Mouse (Mus musculus) lung, postnatal 0 days (tissue): ENCODE data around the gene Pik3r6. TPM values are rescaled to one million over a fixed set of nuclear protein-coding genes. Genes with fewer than 3 reads are reported as not detected.

Experiments used
- ATAC-seq: fragments of 200-750 bp; cut with Nextera tagmentation; 2 replicates; pipeline ENCODE4 v1.8.0; 2017; ENCODE audit warnings: moderate library complexity
- DNase-seq: peaks from one replicate; pipeline ENCODE4 v3.0.0-alpha.2; 2016; ENCODE audit warnings: low spot score
- H3K27ac ChIP-seq: fragments of 300-500 bp; sonication (generic); 2 replicates; pipeline ENCODE4 v1.5.1; 2014; ENCODE audit warnings: antibody characterized with exemption, mild to moderate bottlenecking, low read length, mixed read lengths
- H3K27me3 ChIP-seq: fragments of 300-500 bp; sonication (generic); replicated peaks from 2 replicates; pipeline ENCODE4 v1.6.1; 2014; ENCODE audit warnings: low read length, mixed read lengths; ENCODE audit not compliant: insufficient read depth
- H3K36me3 ChIP-seq: fragments of 300-500 bp; sonication (generic); 2 replicates; pipeline ENCODE4 v1.6.1; 2014; ENCODE audit warnings: low read length, mixed read lengths; ENCODE audit not compliant: insufficient read depth
- H3K4me1 ChIP-seq: fragments of 300-500 bp; sonication (generic); 2 replicates; pipeline ENCODE4 v1.6.1; 2014; ENCODE audit warnings: antibody characterized with exemption, low read depth, low read length, mixed read lengths; ENCODE audit not compliant: insufficient read depth
- H3K4me2 ChIP-seq: fragments of 300-500 bp; sonication (generic); replicated peaks from 2 replicates; pipeline ENCODE4 v1.6.1; 2014; ENCODE audit warnings: low read depth, mild to moderate bottlenecking, low read length, moderate library complexity, mixed read lengths
- H3K4me3 ChIP-seq: fragments of 300-500 bp; sonication (generic); 2 replicates; pipeline ENCODE4 v1.5.1; 2014; ENCODE audit warnings: low read depth, low read length
- H3K9ac ChIP-seq: fragments of 300-500 bp; sonication (generic); replicated peaks from 2 replicates; pipeline ENCODE4 v1.6.1; 2014; ENCODE audit warnings: low read depth, mild to moderate bottlenecking
- H3K9me3 ChIP-seq: fragments of 300-500 bp; sonication (generic); 2 replicates; pipeline ENCODE4 v1.6.1; 2016; ENCODE audit warnings: low read length, mixed read lengths
- CTCF ChIP-seq: IDR thresholded peaks from 2 replicates; pipeline ENCODE4 v1.5.1; 2016; ENCODE audit warnings: antibody characterized with exemption, mild to moderate bottlenecking
- EP300 ChIP-seq: IDR thresholded peaks from 2 replicates; pipeline ENCODE4 v1.6.1; 2016; ENCODE audit warnings: antibody characterized with exemption, mild to moderate bottlenecking, control low read depth
- WGBS: fragments of 180-500 bp; shearing (Covaris S2); extraction: QIAGEN DNeasy Blood & Tissue Kit; methylation state at CpG from one replicate; pipeline ENCODE4 v1.1.7; 2014; 5-methylcytosine and 5-hydroxymethylcytosine counted together
- polyA plus RNA-seq: library from polyadenylated mRNA; unstranded; fragments of >200 nt; fragmentation: Nextera tagmentation; extraction: Ambion mirVana; gene quantifications from 2 replicates; pipeline ENCODE4 v1.2.1, GENCODE M21; 2015

Pik3r6 gene
- polyA plus RNA-seq, 1 experiment from 2014 or later, result 6.8 TPM

DNA sequence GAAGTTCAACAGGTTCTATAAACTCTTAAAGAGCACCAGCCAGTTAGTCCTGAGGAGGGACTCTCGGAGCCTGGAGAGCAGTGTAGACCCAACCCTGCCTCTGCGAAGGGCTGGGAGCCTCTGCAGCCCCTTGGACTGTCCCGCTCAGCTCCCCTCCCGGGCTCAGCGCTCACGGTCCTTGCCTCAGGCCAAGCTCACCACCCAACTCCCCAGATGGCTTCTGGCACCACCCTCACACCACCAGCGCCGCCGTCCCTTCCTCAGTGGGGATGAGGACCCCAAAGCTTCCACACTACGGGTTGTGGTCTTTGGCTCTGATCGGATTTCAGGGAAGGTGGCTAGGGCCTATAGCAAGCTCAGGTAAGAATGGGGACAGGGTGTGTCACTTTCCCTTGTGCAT lies 10.2 kb upstream of the Pik3r6 start:
- Histone ChIP-seq H3K36me3 (no peaks in the 10 kb centered on the region), H3K4me3 (no peak overlapping the region), H3K27ac (no peak overlapping the region), H3K4me2 (no peak overlapping the region), H3K9me3 (no peaks in the 10 kb centered on the region), H3K27me3 (no peaks in the 10 kb centered on the region), H3K9ac (no peak overlapping the region), H3K4me1 (peaks cover 6% of the 10 kb centered on the region; the same call in 1 of the 2 replicates)
- WGBS, result 83% methylated on average over 10 of the region's 11 CpGs
- ATAC-seq (no peak), DNase-seq (no peak)
- TF ChIP-seq EP300 (no peak), CTCF (no peak)

DNA sequence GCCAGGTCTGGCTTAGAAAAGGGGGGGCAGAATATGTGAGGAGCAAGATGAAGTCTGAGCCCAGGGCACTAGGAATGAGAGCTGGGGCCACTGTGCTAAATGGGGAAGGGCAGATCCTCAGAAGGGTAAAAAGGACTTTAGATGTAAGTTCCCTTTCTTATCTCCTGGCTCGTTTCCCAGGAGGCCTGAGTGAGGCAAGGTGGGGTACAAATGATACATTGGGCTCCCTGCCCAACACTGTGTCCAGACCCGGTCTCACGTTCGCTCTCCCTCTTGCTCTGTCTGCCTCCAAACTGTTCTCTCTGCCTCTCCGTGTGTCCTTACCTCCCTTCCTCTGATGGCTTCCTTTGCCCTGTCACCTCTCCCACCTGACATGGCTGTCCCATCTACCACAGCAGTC lies 9.1 kb upstream of the Pik3r6 start:
- no peak overlapping the region for H3K4me2 ChIP-seq
- no peak overlapping the region for H3K4me3 ChIP-seq
- H3K4me1 ChIP-seq, result peaks cover 6% of the 10 kb centered on the region; the same call in 1 of the 2 replicates
- H3K27me3 ChIP-seq, result no peaks in the 10 kb centered on the region
- ATAC-seq (no peak), DNase-seq (no peak)
- 36% methylated on average over 5 of the region's 5 CpGs for WGBS
- TF ChIP-seq EP300 (no peak), CTCF (no peak)
- no peak overlapping the region for H3K9ac ChIP-seq
- H3K36me3 ChIP-seq, result no peaks in the 10 kb centered on the region
- no peaks in the 10 kb centered on the region for H3K9me3 ChIP-seq
- no peak overlapping the region for H3K27ac ChIP-seq

DNA sequence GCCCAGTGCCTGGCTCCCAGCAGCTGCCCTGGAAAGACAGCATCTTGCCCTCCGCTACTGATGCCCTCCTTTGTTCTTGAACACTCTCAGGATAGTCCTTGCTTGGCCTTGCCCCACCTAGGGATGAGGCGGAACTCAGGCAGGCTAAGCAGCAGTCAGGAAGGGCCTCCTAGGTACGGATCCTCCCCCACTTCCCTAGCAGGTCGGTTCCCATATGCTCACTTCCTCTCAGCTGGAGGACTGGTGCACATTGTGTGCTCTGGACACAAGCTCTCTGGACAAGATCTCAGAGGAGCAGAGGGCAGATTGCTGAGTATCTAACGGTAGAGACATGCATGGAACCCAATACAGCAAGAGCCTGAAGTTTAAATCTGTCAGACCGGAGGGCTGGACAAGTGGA lies 5.7 kb upstream of the Pik3r6 start:
- no peaks in the 10 kb centered on the region for H3K9me3 ChIP-seq
- ATAC-seq (no peak), DNase-seq (peak; percentile 33)
- H3K36me3 ChIP-seq, result no peaks in the 10 kb centered on the region
- H3K4me2 ChIP-seq, result no peak overlapping the region
- H3K4me3 ChIP-seq, result no peak overlapping the region
- no peaks in the 10 kb centered on the region for H3K27me3 ChIP-seq
- peaks cover 9% of the 10 kb centered on the region; the same call in 1 of the 2 replicates for H3K4me1 ChIP-seq
- 47% methylated on average over 6 of the region's 6 CpGs for WGBS
- H3K27ac ChIP-seq, result no peak overlapping the region
- TF ChIP-seq EP300 (no peak), CTCF (no peak)
- H3K9ac ChIP-seq, result no peak overlapping the region

DNA sequence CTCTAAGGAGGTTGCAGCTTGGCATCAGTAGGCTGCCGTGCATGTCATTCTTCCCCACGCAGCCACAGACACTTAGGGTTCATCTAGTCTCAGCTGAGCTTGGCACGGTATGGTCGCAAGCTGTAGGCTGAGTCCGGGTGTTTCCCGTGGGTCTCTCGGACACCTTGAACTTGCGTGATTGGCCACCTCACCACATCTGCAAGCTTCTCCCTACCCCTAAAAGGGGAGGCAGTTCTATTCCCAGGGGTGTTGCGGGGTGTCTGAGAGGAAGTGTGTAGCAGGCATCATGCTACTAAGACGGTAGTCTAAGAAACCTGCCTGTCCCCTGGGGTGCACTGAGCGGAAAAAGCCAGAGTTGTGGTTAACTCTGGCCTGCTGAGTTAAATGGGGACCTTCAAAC lies 4.3 kb upstream of the Pik3r6 start:
- H3K9me3 ChIP-seq, result no peaks in the 10 kb centered on the region
- H3K4me2 ChIP-seq, result no peak overlapping the region
- peaks cover 9% of the 10 kb centered on the region; the same call in 1 of the 2 replicates for H3K4me1 ChIP-seq
- no peak overlapping the region for H3K4me3 ChIP-seq
- ATAC-seq (no peak), DNase-seq (no peak)
- no peak overlapping the region for H3K27ac ChIP-seq
- no peaks in the 10 kb centered on the region for H3K27me3 ChIP-seq
- TF ChIP-seq EP300, result no peak
- no peak for TF ChIP-seq CTCF
- WGBS, result 90% methylated on average over 11 of the region's 11 CpGs
- H3K36me3 ChIP-seq, result no peaks in the 10 kb centered on the region
- no peak overlapping the region for H3K9ac ChIP-seq

DNA sequence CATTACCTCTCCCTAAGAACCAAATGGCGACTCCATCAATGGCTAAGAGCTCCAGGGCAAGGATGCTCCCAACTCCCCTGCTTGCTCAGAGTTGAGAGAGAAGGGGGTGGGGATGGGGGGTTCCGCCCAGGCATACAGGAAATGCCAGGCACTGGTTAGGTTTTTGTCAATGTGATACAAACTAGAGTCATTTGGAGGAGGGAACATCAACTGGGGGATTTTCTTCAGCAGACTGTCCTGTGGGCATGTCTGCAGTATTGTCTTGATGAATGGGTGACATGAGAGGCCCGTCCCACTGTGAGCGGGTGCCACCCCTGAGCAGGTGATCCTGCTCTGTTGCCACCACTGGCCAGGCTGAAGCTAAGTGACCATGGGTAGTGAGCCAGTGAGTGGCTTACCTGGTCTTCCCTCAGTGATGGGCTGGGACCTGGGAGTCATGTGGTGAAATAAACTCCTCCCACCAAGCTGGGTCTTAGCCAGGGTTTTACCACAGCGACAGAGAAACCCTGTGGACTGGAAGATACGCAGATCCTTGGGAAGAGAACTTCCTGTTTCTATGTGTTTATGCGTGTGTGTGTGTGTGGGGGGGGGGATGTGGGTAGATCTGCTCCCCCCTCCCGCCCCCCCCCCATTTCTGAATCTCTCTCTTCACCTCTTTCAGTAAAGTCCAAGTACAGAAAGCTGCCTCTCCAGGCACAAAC lies 3.7 kb upstream of the Pik3r6 start:
- 60% methylated on average over 7 of the region's 8 CpGs for WGBS
- peaks cover 9% of the 10 kb centered on the region; the same call in 1 of the 2 replicates for H3K4me1 ChIP-seq
- no peaks in the 10 kb centered on the region for H3K36me3 ChIP-seq
- no peak for ATAC-seq
- H3K27me3 ChIP-seq, result no peaks in the 10 kb centered on the region
- DNase-seq, result no peak
- no peaks in the 10 kb centered on the region for H3K9me3 ChIP-seq
- H3K4me3 ChIP-seq, result no peak overlapping the region
- no peak for TF ChIP-seq EP300
- TF ChIP-seq CTCF, result no peak
- H3K27ac ChIP-seq, result no peak overlapping the region
- H3K9ac ChIP-seq, result no peak overlapping the region
- no peak overlapping the region for H3K4me2 ChIP-seq

DNA sequence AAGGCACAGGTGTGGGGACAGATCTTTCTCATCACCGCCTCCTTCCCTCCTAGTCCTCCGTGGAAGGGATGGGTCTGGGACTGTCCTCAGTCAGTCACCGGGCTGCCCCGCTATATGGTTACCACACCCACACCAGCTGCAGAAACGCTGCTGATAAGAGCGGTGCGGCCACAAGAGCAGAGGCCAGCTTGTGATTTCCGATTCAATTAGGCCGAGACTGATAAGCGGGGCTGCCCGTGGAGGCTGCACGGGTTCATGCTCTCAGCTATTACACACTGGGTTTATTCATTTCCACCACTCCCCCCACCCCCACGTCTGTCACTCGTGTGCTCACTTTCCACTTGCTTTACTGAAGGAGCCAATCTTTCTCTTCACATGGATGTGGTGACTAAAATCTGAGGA lies 1.9 kb upstream of the Pik3r6 start:
- DNase-seq, result no peak
- H3K9ac ChIP-seq, result no peak overlapping the region
- no peak for TF ChIP-seq EP300
- no peak for TF ChIP-seq CTCF

More for the DNA sequence above, 1.9 kb upstream of the Pik3r6 start:
- Histone ChIP-seq H3K27me3 (no peaks in the 10 kb centered on the region), H3K9me3 (no peaks in the 10 kb centered on the region), H3K4me2 (no peak overlapping the region), H3K4me1 (peaks cover 9% of the 10 kb centered on the region; the same call in 1 of the 2 replicates), H3K36me3 (no peaks in the 10 kb centered on the region), H3K27ac (no peak overlapping the region), H3K4me3 (no peak overlapping the region)
- 9% methylated on average over 13 of the region's 14 CpGs for WGBS
- ATAC-seq, result peak; percentile 32; the same call in 1 of the 2 replicates
